Mouse (Mus musculus) liver, embryonic 14.5 days (tissue): ENCODE data around the gene Dock9. TPM values are rescaled to one million over a fixed set of nuclear protein-coding genes. Genes with fewer than 3 reads are reported as not detected.
"Not testable (repeated sequence)": the region's sequence is repeated elsewhere in the genome, so short reads cannot be mapped to it uniquely, and the experiment has no call there.

Experiments
- ATAC-seq: fragments of 200-750 bp; cut with Nextera tagmentation; 2 replicates; pipeline ENCODE4 v1.8.0; 2017; ENCODE audit warnings: moderate number of reproducible peaks, mild to moderate bottlenecking, moderate library complexity; ENCODE audit not compliant: insufficient read depth
- DNase-seq, 3 experiments: peaks; one replicate each; pipeline ENCODE4 v3.0.0-alpha.2; 2012 to 2013; ENCODE audit warnings: low read depth in 3 of 3, low spot score in 3 of 3
- H3K27ac ChIP-seq: fragments of 300-500 bp; sonication (generic); 2 replicates; pipeline ENCODE4 v1.5.1; 2014; ENCODE audit warnings: moderate library complexity, mild to moderate bottlenecking, control low read depth, inconsistent platforms
- H3K27me3 ChIP-seq: fragments of 300-500 bp; sonication (generic); 2 replicates; pipeline ENCODE4 v1.6.1; 2014; ENCODE audit warnings: mild to moderate bottlenecking, low read length, moderate library complexity; ENCODE audit not compliant: control insufficient read depth, insufficient read depth
- H3K36me3 ChIP-seq: fragments of 300-500 bp; sonication (generic); replicated peaks from 2 replicates; pipeline ENCODE4 v1.6.1; 2014; ENCODE audit warnings: low read depth; ENCODE audit not compliant: control insufficient read depth, insufficient read depth
- H3K4me1 ChIP-seq, 2 experiments: fragments of 200-500 bp in 1 of 2; fragments of 300-500 bp in 1 of 2; sonication (generic) in 1 of 2; replicated peaks; 2 replicates each; pipeline ENCODE4 v1.6.1; 2012 to 2014; ENCODE audit warnings: antibody characterized with exemption in 1 of 2, inconsistent platforms in 1 of 2, low read length in 1 of 2; ENCODE audit not compliant: control insufficient read depth in 2 of 2, insufficient read depth in 2 of 2
- H3K4me2 ChIP-seq: fragments of 300-500 bp; sonication (generic); 2 replicates; pipeline ENCODE4 v1.6.1; 2014; ENCODE audit warnings: low read depth, mild to moderate bottlenecking, control low read depth, moderate library complexity
- H3K4me3 ChIP-seq, 2 experiments: fragments of 200-500 bp in 1 of 2; fragments of 300-500 bp in 1 of 2; sonication (generic) in 1 of 2; 2 replicates each; pipeline ENCODE4 v1.5.1; 2012 to 2014; ENCODE audit warnings: low read depth in 2 of 2, low read length in 2 of 2, mild to moderate bottlenecking in 2 of 2, control low read depth in 1 of 2, inconsistent platforms in 1 of 2, moderate library complexity in 1 of 2; ENCODE audit not compliant: insufficient read depth in 1 of 2
- H3K9ac ChIP-seq: fragments of 300-500 bp; sonication (generic); replicated peaks from 2 replicates; pipeline ENCODE4 v1.6.1; 2014; ENCODE audit warnings: mild to moderate bottlenecking, control low read depth, moderate library complexity
- H3K9me3 ChIP-seq: fragments of 300-500 bp; sonication (generic); 2 replicates; pipeline ENCODE4 v1.6.1; 2016; ENCODE audit warnings: low read length, mixed read lengths; ENCODE audit not compliant: control insufficient read depth
- CTCF ChIP-seq: IDR thresholded peaks from 2 replicates; pipeline ENCODE4 v1.5.1; 2016; ENCODE audit warnings: antibody characterized with exemption, low read depth, control low read depth
- EP300 ChIP-seq: IDR thresholded peaks from 2 replicates; pipeline ENCODE4 v1.6.1; 2016; ENCODE audit warnings: antibody characterized with exemption, low read depth
- WGBS: fragments of 180-500 bp; shearing (Covaris S2); extraction: QIAGEN DNeasy Blood & Tissue Kit; methylation state at CpG from one replicate; pipeline ENCODE4 v1.1.7; 2014; ENCODE audit not compliant: insufficient replicate concordance; 5-methylcytosine and 5-hydroxymethylcytosine counted together
- polyA plus RNA-seq, 2 experiments: library from polyadenylated mRNA; depleted of rRNA in 1 of 2; stranded (reverse) in 1 of 2; unstranded in 1 of 2; fragments of >200 nt; fragmentation: Nextera tagmentation in 1 of 2; extraction: Ambion mirVana in 1 of 2; gene quantifications; 2 replicates each; pipeline versions ENCODE4 v1.2.1 to v1.2.3; 2012 to 2014

The Dock9 gene
- polyA plus RNA-seq, 2 experiments = 1.2 to 1.8 TPM

DNA sequence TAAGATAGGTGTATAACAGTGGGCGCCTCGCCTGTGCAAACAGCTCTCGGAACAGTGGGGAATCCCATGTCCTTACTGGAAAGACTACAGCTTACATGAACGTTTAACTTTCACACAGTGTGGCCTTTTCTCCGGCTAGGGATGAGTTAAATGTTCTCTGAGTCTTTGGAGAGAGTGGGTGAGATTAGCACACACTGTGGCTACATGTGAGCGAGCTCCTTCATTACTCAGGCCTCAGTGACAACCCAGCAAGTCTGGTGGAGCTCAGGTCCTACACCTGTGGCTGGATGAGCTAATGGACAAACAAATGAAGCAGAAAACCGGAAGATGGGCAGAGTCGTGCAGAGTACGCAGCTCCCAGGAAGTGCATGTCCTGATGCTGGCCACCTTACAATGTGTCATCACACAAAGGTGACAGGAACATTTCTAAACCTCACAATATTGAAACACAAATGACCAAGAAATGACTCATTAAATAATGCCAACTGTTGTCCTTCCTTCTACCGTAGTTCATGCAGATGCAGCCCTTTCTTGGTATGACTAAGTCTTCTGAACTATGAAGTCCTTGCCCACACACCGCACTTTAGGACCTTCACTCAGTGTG is 103.5 kb downstream of the Dock9 start:
- ATAC-seq (no peak), DNase-seq (no peak)
- no peaks in the 10 kb centered on the region for H3K36me3 ChIP-seq
- no peak overlapping the region for H3K4me3 ChIP-seq
- H3K4me2 ChIP-seq = no peak overlapping the region
- TF ChIP-seq EP300 (no peak), CTCF (no peak)
- H3K4me1 ChIP-seq = no peaks in the 10 kb centered on the region
- no peaks in the 10 kb centered on the region for H3K9me3 ChIP-seq
- no peak overlapping the region for H3K27ac ChIP-seq
- 65% methylated on average over 11 of the region's 11 CpGs for WGBS
- H3K9ac ChIP-seq = no peak overlapping the region
- no peaks in the 10 kb centered on the region; the same call in none of the 2 replicates for H3K27me3 ChIP-seq

DNA sequence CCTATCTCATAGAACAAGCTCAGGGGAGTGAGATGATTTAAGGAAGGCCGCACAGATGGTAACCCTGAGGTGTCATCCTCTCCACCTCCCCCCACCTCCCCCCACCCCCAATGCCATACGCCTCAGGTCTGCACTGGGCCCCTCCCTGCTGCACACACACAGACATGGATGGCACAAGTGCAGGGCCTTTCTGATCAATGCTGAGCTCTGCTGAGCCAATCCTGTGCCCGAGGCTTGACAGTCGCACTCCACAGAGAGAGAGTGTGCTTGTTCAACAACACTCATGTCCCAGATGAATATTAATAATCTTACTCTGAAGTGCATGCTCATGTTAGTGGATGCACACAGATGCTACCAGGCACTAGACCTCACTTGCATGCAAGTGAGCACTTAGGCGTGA is 108.0 kb downstream of the Dock9 start:
- H3K4me1 ChIP-seq, H3K4me2 ChIP-seq, H3K9me3 ChIP-seq, DNase-seq, ATAC-seq, H3K4me3 ChIP-seq, H3K9ac ChIP-seq, H3K27ac ChIP-seq, H3K27me3 ChIP-seq, H3K36me3 ChIP-seq: not testable (repeated sequence)
- WGBS = 70% methylated on average over 4 of the region's 5 CpGs

DNA sequence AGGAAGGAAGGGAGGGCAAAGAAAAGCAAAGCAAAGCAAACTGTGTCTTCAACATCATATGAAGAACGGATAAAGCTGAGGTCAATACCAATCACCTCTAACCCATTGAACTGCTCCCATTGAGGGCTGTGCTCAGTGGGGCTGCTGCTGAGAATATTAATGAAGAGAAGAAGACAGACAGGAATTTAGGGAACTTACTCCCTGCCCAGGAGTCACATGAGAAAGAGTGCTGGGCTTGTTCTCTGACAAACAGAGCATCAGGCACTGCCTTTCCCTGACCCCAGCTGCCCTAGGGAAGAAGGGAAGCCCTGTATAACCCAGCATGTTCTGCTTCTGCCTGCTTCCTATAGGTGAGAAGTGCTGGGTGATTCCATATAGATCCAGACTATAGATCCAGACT is 109.5 kb downstream of the Dock9 start:
- TF ChIP-seq CTCF (no peak), EP300 (no peak)
- 67% methylated on average over 1 of the region's 1 CpGs for WGBS
- Histone ChIP-seq H3K4me1 (no peaks in the 10 kb centered on the region), H3K9me3 (no peaks in the 10 kb centered on the region), H3K36me3 (no peaks in the 10 kb centered on the region), H3K9ac (no peak overlapping the region), H3K4me3 (no peak overlapping the region), H3K4me2 (no peak overlapping the region), H3K27ac (no peak overlapping the region), H3K27me3 (no peaks in the 10 kb centered on the region)
- DNase-seq = no peak
- no peak for ATAC-seq

DNA sequence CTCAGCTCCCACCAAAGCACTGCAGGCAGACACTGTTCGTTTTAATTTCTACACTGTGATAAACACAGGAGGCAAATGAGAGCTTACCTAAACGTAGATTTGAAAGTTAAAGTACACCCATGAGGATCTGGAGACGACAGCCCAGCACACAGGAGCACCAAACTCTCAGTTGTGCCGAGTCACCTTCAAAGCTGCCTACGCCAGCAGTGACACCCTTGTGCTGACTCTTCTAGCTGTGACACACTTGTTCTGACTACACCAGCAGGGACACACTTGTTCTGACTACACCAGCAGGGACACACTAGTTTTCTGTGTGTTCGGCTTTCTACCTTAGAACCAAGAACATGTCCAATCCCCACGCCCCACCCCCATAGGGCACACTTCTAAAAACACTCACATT is 110.4 kb downstream of the Dock9 start:
- no peaks in the 10 kb centered on the region for H3K27me3 ChIP-seq
- H3K9me3 ChIP-seq = no peaks in the 10 kb centered on the region
- DNase-seq (no peak), ATAC-seq (no peak)
- WGBS = 44% methylated on average over 7 of the region's 7 CpGs
- H3K27ac ChIP-seq = no peak overlapping the region
- H3K36me3 ChIP-seq = no peaks in the 10 kb centered on the region
- H3K9ac ChIP-seq = no peak overlapping the region
- H3K4me3 ChIP-seq = no peak overlapping the region
- H3K4me1 ChIP-seq = no peaks in the 10 kb centered on the region
- no peak for TF ChIP-seq CTCF
- no peak for TF ChIP-seq EP300
- no peak overlapping the region for H3K4me2 ChIP-seq

DNA sequence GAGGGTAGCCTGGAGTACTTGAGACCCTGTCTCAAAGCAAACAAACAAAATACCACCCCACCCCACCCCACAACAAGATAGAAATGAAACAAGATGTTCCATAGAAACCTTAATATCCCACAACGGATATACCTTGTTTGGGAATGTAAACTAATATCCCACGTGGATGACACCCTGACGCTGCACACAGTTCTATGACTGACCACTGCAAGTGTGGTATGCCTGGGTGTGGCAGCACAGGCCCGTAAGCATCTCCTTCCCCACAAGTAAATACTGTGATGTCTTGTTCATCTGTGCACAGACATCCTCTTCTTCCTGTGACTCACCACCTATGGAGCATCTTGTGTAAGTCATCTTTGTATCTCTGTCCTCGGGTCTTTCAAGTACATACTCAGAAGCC is 118.7 kb downstream of the Dock9 start:
- H3K4me1 ChIP-seq = peaks cover 0 to 2% of the 10 kb centered on the region in 2 experiments; a peak in 1 of 4 replicates
- H3K27ac ChIP-seq = no peak overlapping the region
- no peak overlapping the region for H3K9ac ChIP-seq
- H3K4me3 ChIP-seq = no peak overlapping the region
- H3K9me3 ChIP-seq = no peaks in the 10 kb centered on the region
- DNase-seq = no peak
- no peaks in the 10 kb centered on the region for H3K27me3 ChIP-seq
- no peak for TF ChIP-seq CTCF
- TF ChIP-seq EP300 = no peak
- no peak for ATAC-seq
- 60% methylated on average over 5 of the region's 5 CpGs for whole genome bisulfite sequencing
- no peak overlapping the region for H3K4me2 ChIP-seq
- H3K36me3 ChIP-seq = no peaks in the 10 kb centered on the region
